In the genomic region with DNA sequence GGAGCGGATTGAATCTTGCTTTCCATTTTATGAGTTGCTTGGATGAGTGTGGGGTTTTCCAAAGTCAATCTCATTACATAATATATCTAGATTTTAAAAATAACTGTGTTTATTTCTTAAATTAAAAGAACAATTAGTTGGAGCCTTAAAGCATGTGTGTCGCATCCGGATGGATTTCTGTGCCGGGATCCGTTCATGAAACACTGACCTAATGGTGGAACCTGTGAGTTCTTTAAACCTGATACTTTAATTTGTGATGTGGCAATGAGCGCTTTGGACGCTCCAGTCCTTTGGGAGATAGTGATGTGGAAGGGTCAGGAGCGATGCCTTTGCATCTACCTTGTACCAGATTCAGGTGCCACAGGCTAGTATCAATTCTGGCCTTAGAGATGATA, we compare ENCODE assay signal across 8 mouse cellular contexts. TPM values are rescaled to one million over a fixed set of nuclear protein-coding genes. Genes with fewer than 3 reads are reported as not detected.
A peak's percentile ranks its signal among the peaks of the same experiment; 100 is the strongest.
DNase-seq lines count a peak whose midpoint lies in the region; ATAC-seq and TF ChIP-seq lines count a peak whose summit lies in the region.

No protein-coding gene starts in this region.

- H3K4me2 ChIP-seq in embryonic facial prominence, embryonic 13.5 days, result peak overlapping the region; percentile 81
- peak overlapping the region; percentile 87 for H3K4me2 ChIP-seq in intestine, embryonic 14.5 days (ENCODE audit: low read length)
- H3K4me2 ChIP-seq in neural tube, embryonic 13.5 days, result peak overlapping the region; percentile 60

- 24% methylated on average over 8 of the region's 8 CpGs for WGBS in liver, adult 2 months
- WGBS in embryonic facial prominence, embryonic 13.5 days, result 9% methylated on average over 8 of the region's 8 CpGs
- WGBS in intestine, embryonic 14.5 days, result 18% methylated on average over 8 of the region's 8 CpGs
- 16% methylated on average over 8 of the region's 8 CpGs for WGBS in neural tube, embryonic 13.5 days

- DNase-seq in liver, adult 2 months (ENCODE audit: extremely low read depth, low read depth, low spot score), result no peak
- no peak for DNase-seq in liver
- no peak for DNase-seq in intestine, embryonic 14.5 days (ENCODE audit: low spot score)
- no peak for DNase-seq in adrenal gland, adult 8-10 months
- DNase-seq in thymus, adult 18-20 months, result no peak
- DNase-seq in ovary, adult 18-20 months (ENCODE audit: low spot score), result no peak

- no peak for ATAC-seq in embryonic facial prominence, embryonic 13.5 days (ENCODE audit: insufficient number of reproducible peaks, insufficient read depth, low FRiP score, low TSS enrichment, low read depth)
- ATAC-seq in intestine, embryonic 14.5 days (replicated peaks; ENCODE audit: low FRiP score, low TSS enrichment, low read depth), result no peak
- ATAC-seq in neural tube, embryonic 13.5 days (ENCODE audit: low read depth), result no peak

- no peak for TF ChIP-seq POLR2A in liver, adult 2 months (IDR thresholded peaks at IDR 0.05; ENCODE audit: extremely low read depth, insufficient read depth, low read length)

- no peak overlapping the region for H3K27ac ChIP-seq in liver, adult 2 months (replicated peaks; ENCODE audit: insufficient read depth, low read depth, low read length)
- H3K27ac ChIP-seq in embryonic facial prominence, embryonic 13.5 days, result peak overlapping the region; percentile 94
- peak overlapping the region; percentile 85 for H3K27ac ChIP-seq in intestine, embryonic 14.5 days (ENCODE audit: low read depth)
- H3K27ac ChIP-seq in neural tube, embryonic 13.5 days (replicated peaks), result peak overlapping the region; percentile 97

- peak overlapping the region; percentile 86 for H3K9ac ChIP-seq in liver, adult 2 months (ENCODE audit: low read depth, low read length)
- H3K9ac ChIP-seq in embryonic facial prominence, embryonic 13.5 days, result peak overlapping the region; percentile 94
- peak overlapping the region; percentile 71 for H3K9ac ChIP-seq in intestine, embryonic 14.5 days (ENCODE audit: low read length)
- peak overlapping the region; percentile 97 for H3K9ac ChIP-seq in neural tube, embryonic 13.5 days

- no peaks in the 10 kb centered on the region for H3K9me3 ChIP-seq in embryonic facial prominence, embryonic 13.5 days
- H3K9me3 ChIP-seq in intestine, embryonic 14.5 days (ENCODE audit: control insufficient read depth, low read length), result no peaks in the 10 kb centered on the region
- no peaks in the 10 kb centered on the region for H3K9me3 ChIP-seq in neural tube, embryonic 13.5 days

- peaks cover 21% of the 10 kb centered on the region; the same call in 1 of the 2 replicates for H3K79me2 ChIP-seq in liver, adult 2 months (ENCODE audit: control insufficient read depth, insufficient read depth, low read length)

- no peaks in the 10 kb centered on the region for H3K36me3 ChIP-seq in liver, adult 2 months (ENCODE audit: control insufficient read depth, insufficient read depth, low read length)
- H3K36me3 ChIP-seq in embryonic facial prominence, embryonic 13.5 days, result peaks cover 12% of the 10 kb centered on the region; the same call in 1 of the 2 replicates
- H3K36me3 ChIP-seq in intestine, embryonic 14.5 days (ENCODE audit: control insufficient read depth, insufficient read depth, low read length), result peaks cover 3% of the 10 kb centered on the region; the same call in 1 of the 2 replicates
- H3K36me3 ChIP-seq in neural tube, embryonic 13.5 days, result peaks cover 15% of the 10 kb centered on the region

- peaks cover 5% of the 10 kb centered on the region for H3K4me1 ChIP-seq in liver, adult 2 months (ENCODE audit: control insufficient read depth, insufficient read depth, low read length)
- H3K4me1 ChIP-seq in embryonic facial prominence, embryonic 13.5 days, result peaks cover 17% of the 10 kb centered on the region
- peaks cover 13% of the 10 kb centered on the region for H3K4me1 ChIP-seq in intestine, embryonic 14.5 days (replicated peaks; ENCODE audit: control insufficient read depth, insufficient read depth, low read length)
- peaks cover 42% of the 10 kb centered on the region for H3K4me1 ChIP-seq in neural tube, embryonic 13.5 days (replicated peaks)

- H3K27me3 ChIP-seq in liver, adult 2 months (ENCODE audit: control insufficient read depth, insufficient read depth, low read length), result no peaks in the 10 kb centered on the region
- H3K27me3 ChIP-seq in embryonic facial prominence, embryonic 13.5 days, result no peaks in the 10 kb centered on the region
- H3K27me3 ChIP-seq in intestine, embryonic 14.5 days (replicated peaks; ENCODE audit: control insufficient read depth, insufficient read depth, low read length), result no peaks in the 10 kb centered on the region
- no peaks in the 10 kb centered on the region for H3K27me3 ChIP-seq in neural tube, embryonic 13.5 days

- H3K4me3 ChIP-seq in liver, adult 2 months (ENCODE audit: insufficient read depth, low read depth, low read length), result peak overlapping the region; percentile 82
- peak overlapping the region; percentile 97 for H3K4me3 ChIP-seq in embryonic facial prominence, embryonic 13.5 days
- H3K4me3 ChIP-seq in intestine, embryonic 14.5 days (ENCODE audit: low read depth, low read length), result peak overlapping the region; percentile 72
- peak overlapping the region; percentile 98 for H3K4me3 ChIP-seq in neural tube, embryonic 13.5 days

- no peak for TF ChIP-seq CTCF in liver, adult 2 months (IDR thresholded peaks at IDR 0.05; ENCODE audit: low read depth, low read length)

RNA-seq across cellular contexts. Expression of a gene that starts 1.4 kb away (rescaled TPM):
- 12.1 and 12.8 TPM in 2 replicates for total RNA-seq in liver, adult 2 months (2014; rRNA removed)
- polyA plus RNA-seq in liver, adult 2 months (2012; rRNA removed), result 4.1 and 4.4 TPM in 2 replicates
- polyA plus RNA-seq in embryonic facial prominence, embryonic 13.5 days (2015; fragmentation: Nextera tagmentation; extraction: Ambion mirVana), result 61.3 and 67.1 TPM in 2 replicates
- polyA plus RNA-seq in intestine, embryonic 14.5 days (2014; fragmentation: Nextera tagmentation; extraction: Ambion mirVana), result 51.6 and 55.6 TPM in 2 replicates
- polyA plus RNA-seq in neural tube, embryonic 13.5 days (2015; fragmentation: Nextera tagmentation; extraction: Ambion mirVana), result 103 and 107 TPM in 2 replicates
- total RNA-seq in adrenal gland, adult 8-10 months (2022), result 10 to 100 TPM; 43.2 to 66.6 (median 54.4) TPM
